Mouse (Mus musculus): ENCODE results near the gene Cd151. TPM values are rescaled to one million over a fixed set of nuclear protein-coding genes. Genes with fewer than 3 reads are reported as not detected.

Gene Cd151
- total and polyA plus RNA-seq, 2 experiments, result 51.9 to 103 TPM

GRCm38 (mm10) chr7:141469901-141470636 lies 2.9 kb downstream of the Cd151 start:
- no peak for DNase-seq (ENCODE audit: extremely low read depth, low read depth, low spot score)
- TF ChIP-seq CTCF (IDR thresholded peaks at IDR 0.05; ENCODE audit: low read depth, low read length) (no peak), POLR2A (IDR thresholded peaks at IDR 0.05; ENCODE audit: extremely low read depth, insufficient read depth, low read length) (no peak)
- peaks cover 8% of the 10 kb centered on the region; the same call in 1 of the 2 replicates for H3K36me3 ChIP-seq (ENCODE audit: control insufficient read depth, insufficient read depth, low read length)
- peaks cover 27% of the 10 kb centered on the region for H3K4me1 ChIP-seq (ENCODE audit: control insufficient read depth, insufficient read depth, low read length)
- H3K27me3 ChIP-seq (ENCODE audit: control insufficient read depth, insufficient read depth, low read length), result no peaks in the 10 kb centered on the region
- 95% methylated on average over 18 of the region's 18 CpGs for WGBS
- no peak overlapping the region for H3K27ac ChIP-seq (replicated peaks; ENCODE audit: insufficient read depth, low read depth, low read length)
- no peak overlapping the region for H3K4me3 ChIP-seq (ENCODE audit: insufficient read depth, low read depth, low read length)
- H3K9ac ChIP-seq (ENCODE audit: low read depth, low read length), result no peak overlapping the region
- H3K79me2 ChIP-seq (ENCODE audit: control insufficient read depth, insufficient read depth, low read length), result peaks cover 16% of the 10 kb centered on the region; the same call in 1 of the 2 replicates

GRCm38 (mm10) chr7:141470637-141470944 lies 3.4 kb downstream of the Cd151 start:
- Histone ChIP-seq H3K27ac (replicated peaks; ENCODE audit: insufficient read depth, low read depth, low read length) (no peak overlapping the region), H3K4me1 (ENCODE audit: control insufficient read depth, insufficient read depth, low read length) (peaks cover 25% of the 10 kb centered on the region), H3K79me2 (ENCODE audit: control insufficient read depth, insufficient read depth, low read length) (peaks cover 16% of the 10 kb centered on the region; the same call in 1 of the 2 replicates), H3K27me3 (ENCODE audit: control insufficient read depth, insufficient read depth, low read length) (no peaks in the 10 kb centered on the region), H3K4me3 (ENCODE audit: insufficient read depth, low read depth, low read length) (no peak overlapping the region), H3K9ac (ENCODE audit: low read depth, low read length) (no peak overlapping the region), H3K36me3 (ENCODE audit: control insufficient read depth, insufficient read depth, low read length) (peaks cover 8% of the 10 kb centered on the region; the same call in 1 of the 2 replicates)
- 95% methylated on average over 10 of the region's 10 CpGs for WGBS
- TF ChIP-seq CTCF (IDR thresholded peaks at IDR 0.05; ENCODE audit: low read depth, low read length), result no peak
- no peak for TF ChIP-seq POLR2A (IDR thresholded peaks at IDR 0.05; ENCODE audit: extremely low read depth, insufficient read depth, low read length)
- no peak for DNase-seq (ENCODE audit: extremely low read depth, low read depth, low spot score)

- WGBS, result 97% methylated on average over 1 of the region's 1 CpGs
- no peak for TF ChIP-seq CTCF (IDR thresholded peaks at IDR 0.05; ENCODE audit: low read depth, low read length)
- TF ChIP-seq POLR2A (IDR thresholded peaks at IDR 0.05; ENCODE audit: extremely low read depth, insufficient read depth, low read length), result no peak
- H3K27me3 ChIP-seq (ENCODE audit: control insufficient read depth, insufficient read depth, low read length), result no peaks in the 10 kb centered on the region
- H3K27ac ChIP-seq (replicated peaks; ENCODE audit: insufficient read depth, low read depth, low read length), result no peak overlapping the region
- H3K4me1 ChIP-seq (ENCODE audit: control insufficient read depth, insufficient read depth, low read length), result peaks cover 22% of the 10 kb centered on the region
- H3K36me3 ChIP-seq (ENCODE audit: control insufficient read depth, insufficient read depth, low read length), result peaks cover 8% of the 10 kb centered on the region; the same call in 1 of the 2 replicates
- no peak for DNase-seq (ENCODE audit: extremely low read depth, low read depth, low spot score)
- no peak overlapping the region for H3K9ac ChIP-seq (ENCODE audit: low read depth, low read length)
- H3K79me2 ChIP-seq (ENCODE audit: control insufficient read depth, insufficient read depth, low read length), result peaks cover 16% of the 10 kb centered on the region; the same call in 1 of the 2 replicates
- H3K4me3 ChIP-seq (ENCODE audit: insufficient read depth, low read depth, low read length), result no peak overlapping the region
Measured at GRCm38 (mm10) chr7:141471236-141471635, 4.0 kb downstream of the Cd151 start.

GRCm38 (mm10) chr7:141472226-141472625 lies 5.0 kb downstream of the Cd151 start:
- H3K27me3 ChIP-seq (ENCODE audit: control insufficient read depth, insufficient read depth, low read length), result no peaks in the 10 kb centered on the region
- 78% methylated on average over 6 of the region's 6 CpGs for WGBS
- DNase-seq (ENCODE audit: extremely low read depth, low read depth, low spot score), result no peak
- peaks cover 8% of the 10 kb centered on the region; the same call in 1 of the 2 replicates for H3K36me3 ChIP-seq (ENCODE audit: control insufficient read depth, insufficient read depth, low read length)
- no peak overlapping the region for H3K9ac ChIP-seq (ENCODE audit: low read depth, low read length)
- no peak overlapping the region for H3K27ac ChIP-seq (replicated peaks; ENCODE audit: insufficient read depth, low read depth, low read length)
- H3K4me1 ChIP-seq (ENCODE audit: control insufficient read depth, insufficient read depth, low read length), result peaks cover 24% of the 10 kb centered on the region
- no peak for TF ChIP-seq CTCF (IDR thresholded peaks at IDR 0.05; ENCODE audit: low read depth, low read length)
- no peak for TF ChIP-seq POLR2A (IDR thresholded peaks at IDR 0.05; ENCODE audit: extremely low read depth, insufficient read depth, low read length)
- no peak overlapping the region for H3K4me3 ChIP-seq (ENCODE audit: insufficient read depth, low read depth, low read length)
- H3K79me2 ChIP-seq (ENCODE audit: control insufficient read depth, insufficient read depth, low read length), result peaks cover 16% of the 10 kb centered on the region; the same call in 1 of the 2 replicates

- H3K79me2 ChIP-seq (ENCODE audit: control insufficient read depth, insufficient read depth, low read length), result peaks cover 21% of the 10 kb centered on the region; the same call in 1 of the 2 replicates
- no peak overlapping the region for H3K27ac ChIP-seq (replicated peaks; ENCODE audit: insufficient read depth, low read depth, low read length)
- TF ChIP-seq POLR2A (IDR thresholded peaks at IDR 0.05; ENCODE audit: extremely low read depth, insufficient read depth, low read length) (no peak), CTCF (IDR thresholded peaks at IDR 0.05; ENCODE audit: low read depth, low read length) (no peak)
- WGBS, result 86% methylated on average over 6 of the region's 6 CpGs
- peaks cover 29% of the 10 kb centered on the region for H3K4me1 ChIP-seq (ENCODE audit: control insufficient read depth, insufficient read depth, low read length)
- no peak overlapping the region for H3K4me3 ChIP-seq (ENCODE audit: insufficient read depth, low read depth, low read length)
- H3K9ac ChIP-seq (ENCODE audit: low read depth, low read length), result no peak overlapping the region
- DNase-seq (ENCODE audit: extremely low read depth, low read depth, low spot score), result no peak
- peaks cover 8% of the 10 kb centered on the region; the same call in 1 of the 2 replicates for H3K36me3 ChIP-seq (ENCODE audit: control insufficient read depth, insufficient read depth, low read length)
- no peaks in the 10 kb centered on the region for H3K27me3 ChIP-seq (ENCODE audit: control insufficient read depth, insufficient read depth, low read length)
Measured at GRCm38 (mm10) chr7:141472763-141473162, 5.6 kb downstream of the Cd151 start.

- Histone ChIP-seq H3K9ac (ENCODE audit: low read depth, low read length) (peak overlapping the region; percentile 80), H3K79me2 (ENCODE audit: control insufficient read depth, insufficient read depth, low read length) (peaks cover 27% of the 10 kb centered on the region; the same call in 1 of the 2 replicates), H3K36me3 (ENCODE audit: control insufficient read depth, insufficient read depth, low read length) (peaks cover 8% of the 10 kb centered on the region; the same call in 1 of the 2 replicates), H3K27ac (replicated peaks; ENCODE audit: insufficient read depth, low read depth, low read length) (no peak overlapping the region), H3K4me3 (ENCODE audit: insufficient read depth, low read depth, low read length) (peak overlapping the region; percentile 83), H3K27me3 (ENCODE audit: control insufficient read depth, insufficient read depth, low read length) (no peaks in the 10 kb centered on the region), H3K4me1 (ENCODE audit: control insufficient read depth, insufficient read depth, low read length) (peaks cover 25% of the 10 kb centered on the region)
- WGBS, result 6% methylated on average over 5 of the region's 5 CpGs
- no peak for DNase-seq (ENCODE audit: extremely low read depth, low read depth, low spot score)
- TF ChIP-seq POLR2A (IDR thresholded peaks at IDR 0.05; ENCODE audit: extremely low read depth, insufficient read depth, low read length) (no peak), CTCF (IDR thresholded peaks at IDR 0.05; ENCODE audit: low read depth, low read length) (no peak)
Measured at GRCm38 (mm10) chr7:141474160-141474559, 7.0 kb downstream of the Cd151 start.
